Mouse (Mus musculus): Measurements from ENCODE around the gene Abat. TPM values are rescaled to one million over a fixed set of nuclear protein-coding genes. Genes with fewer than 3 reads are reported as not detected.

Gene Abat
- polyA plus RNA-seq, 1 experiment from 2014 or later: 16.2 TPM

GRCm38 (mm10) chr16:8524163-8524847 lies 11.1 kb downstream of the Abat start:
- ATAC-seq (ENCODE audit: insufficient number of reproducible peaks, insufficient read depth, low FRiP score, low read depth): peak; percentile 4; the same call in 1 of the 2 replicates
- Histone ChIP-seq H3K9ac (replicated peaks; ENCODE audit: low read depth, low read length) (no peak overlapping the region), H3K27ac (ENCODE audit: low read length) (peak overlapping the region; percentile 22; the same call in 1 of the 2 replicates), H3K4me2 (replicated peaks; ENCODE audit: low read depth, low read length) (no peak overlapping the region), H3K36me3 (ENCODE audit: control insufficient read depth, insufficient read depth, low read length) (no peaks in the 10 kb centered on the region), H3K4me3 (ENCODE audit: low read depth, low read length) (no peak overlapping the region), H3K4me1 (ENCODE audit: control insufficient read depth, insufficient read depth, low read length) (peaks cover 15% of the 10 kb centered on the region; the same call in 1 of the 2 replicates), H3K9me3 (ENCODE audit: control insufficient read depth, low read depth, low read length) (no peaks in the 10 kb centered on the region), H3K27me3 (ENCODE audit: control insufficient read depth, insufficient read depth, low read length) (no peaks in the 10 kb centered on the region)
- 55% methylated on average over 16 of the region's 16 CpGs for WGBS

DNA sequence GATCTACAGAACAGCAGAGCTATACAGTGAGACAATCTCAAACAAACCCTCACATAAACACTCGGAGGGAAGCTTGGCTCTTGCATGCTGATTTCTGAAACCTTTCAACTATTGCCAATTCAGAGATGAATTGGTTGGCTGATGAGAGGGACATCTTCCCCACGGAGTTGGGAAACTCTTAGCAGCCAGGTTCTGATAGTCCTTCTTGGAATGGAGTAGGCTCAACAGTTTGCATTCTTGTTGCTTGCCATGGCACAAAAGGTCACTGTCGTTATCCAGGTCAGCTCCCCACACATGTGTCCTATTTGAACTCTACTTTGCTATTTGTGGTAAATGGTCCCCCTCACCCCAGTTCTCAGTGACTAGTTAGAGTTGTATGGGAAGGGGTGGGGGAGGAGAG lies 12.1 kb downstream of the Abat start:
- no peaks in the 10 kb centered on the region for H3K9me3 ChIP-seq (ENCODE audit: control insufficient read depth, low read depth, low read length)
- H3K4me1 ChIP-seq (ENCODE audit: control insufficient read depth, insufficient read depth, low read length): peaks cover 15% of the 10 kb centered on the region; the same call in 1 of the 2 replicates
- 74% methylated on average over 3 of the region's 3 CpGs for WGBS
- ATAC-seq (ENCODE audit: insufficient number of reproducible peaks, insufficient read depth, low FRiP score, low read depth): no peak
- H3K27me3 ChIP-seq (ENCODE audit: control insufficient read depth, insufficient read depth, low read length): no peaks in the 10 kb centered on the region
- no peak overlapping the region for H3K4me2 ChIP-seq (replicated peaks; ENCODE audit: low read depth, low read length)
- H3K36me3 ChIP-seq (ENCODE audit: control insufficient read depth, insufficient read depth, low read length): no peaks in the 10 kb centered on the region
- H3K27ac ChIP-seq (ENCODE audit: low read length): no peak overlapping the region
- no peak overlapping the region for H3K4me3 ChIP-seq (ENCODE audit: low read depth, low read length)
- no peak overlapping the region for H3K9ac ChIP-seq (replicated peaks; ENCODE audit: low read depth, low read length)

DNA sequence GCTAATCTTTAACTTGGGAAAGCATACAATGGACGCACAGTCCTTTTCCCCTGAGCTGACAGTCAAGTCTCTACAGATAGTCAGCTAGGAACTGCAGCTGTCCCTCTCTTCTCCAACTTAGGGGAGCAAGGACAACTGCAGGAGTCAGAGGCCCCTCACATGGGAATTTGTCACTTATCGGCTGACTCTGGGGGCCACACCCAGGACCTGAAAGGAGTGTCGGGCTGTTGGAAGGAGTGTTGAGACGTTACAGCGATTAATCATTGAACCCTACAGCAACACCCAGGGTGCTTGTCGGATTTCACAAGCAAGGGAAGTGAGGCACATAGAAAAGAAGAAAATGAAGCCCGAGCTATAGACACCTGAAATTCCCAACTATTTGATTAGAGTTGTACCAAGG lies 12.6 kb downstream of the Abat start:
- Histone ChIP-seq H3K9me3 (ENCODE audit: control insufficient read depth, low read depth, low read length) (no peaks in the 10 kb centered on the region), H3K9ac (replicated peaks; ENCODE audit: low read depth, low read length) (no peak overlapping the region), H3K27ac (ENCODE audit: low read length) (no peak overlapping the region), H3K4me3 (ENCODE audit: low read depth, low read length) (no peak overlapping the region), H3K4me1 (ENCODE audit: control insufficient read depth, insufficient read depth, low read length) (peaks cover 15% of the 10 kb centered on the region; the same call in 1 of the 2 replicates), H3K36me3 (ENCODE audit: control insufficient read depth, insufficient read depth, low read length) (no peaks in the 10 kb centered on the region), H3K4me2 (replicated peaks; ENCODE audit: low read depth, low read length) (no peak overlapping the region), H3K27me3 (ENCODE audit: control insufficient read depth, insufficient read depth, low read length) (no peaks in the 10 kb centered on the region)
- ATAC-seq (ENCODE audit: insufficient number of reproducible peaks, insufficient read depth, low FRiP score, low read depth): no peak
- 55% methylated on average over 7 of the region's 7 CpGs for WGBS

DNA sequence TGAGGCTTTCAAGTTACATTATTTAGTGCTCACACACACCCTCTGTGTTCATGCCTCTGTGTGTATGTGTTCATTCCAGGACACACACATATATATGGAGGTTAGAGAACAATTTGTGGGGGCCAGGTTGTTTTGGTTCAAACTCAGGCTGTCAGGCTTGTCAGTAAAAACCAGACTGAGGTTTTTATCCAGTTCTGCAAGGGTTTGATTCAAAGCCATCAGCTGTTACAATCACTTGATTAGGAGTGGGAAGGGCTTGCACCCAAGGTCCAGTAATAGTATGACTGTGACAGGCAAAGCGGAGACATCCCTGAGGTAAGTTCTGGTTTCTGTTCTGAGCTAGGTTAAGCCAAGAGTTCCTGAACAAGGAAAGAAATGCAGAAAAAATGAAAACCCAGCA lies 16.2 kb downstream of the Abat start:
- no peak overlapping the region for H3K4me2 ChIP-seq (replicated peaks; ENCODE audit: low read depth, low read length)
- peaks cover under 1% of the 10 kb centered on the region; the same call in 1 of the 2 replicates for H3K4me1 ChIP-seq (ENCODE audit: control insufficient read depth, insufficient read depth, low read length)
- H3K9ac ChIP-seq (replicated peaks; ENCODE audit: low read depth, low read length): no peak overlapping the region
- H3K27ac ChIP-seq (ENCODE audit: low read length): no peak overlapping the region
- ATAC-seq (ENCODE audit: insufficient number of reproducible peaks, insufficient read depth, low FRiP score, low read depth): no peak
- H3K9me3 ChIP-seq (ENCODE audit: control insufficient read depth, low read depth, low read length): no peaks in the 10 kb centered on the region
- H3K27me3 ChIP-seq (ENCODE audit: control insufficient read depth, insufficient read depth, low read length): no peaks in the 10 kb centered on the region
- WGBS: 88% methylated on average over 1 of the region's 1 CpGs
- no peak overlapping the region for H3K4me3 ChIP-seq (ENCODE audit: low read depth, low read length)
- H3K36me3 ChIP-seq (ENCODE audit: control insufficient read depth, insufficient read depth, low read length): no peaks in the 10 kb centered on the region

GRCm38 (mm10) chr16:8530018-8530417 lies 16.8 kb downstream of the Abat start:
- H3K4me3 ChIP-seq (ENCODE audit: low read depth, low read length): no peak overlapping the region
- no peaks in the 10 kb centered on the region for H3K9me3 ChIP-seq (ENCODE audit: control insufficient read depth, low read depth, low read length)
- no peak for ATAC-seq (ENCODE audit: insufficient number of reproducible peaks, insufficient read depth, low FRiP score, low read depth)
- H3K27me3 ChIP-seq (ENCODE audit: control insufficient read depth, insufficient read depth, low read length): no peaks in the 10 kb centered on the region
- no peaks in the 10 kb centered on the region for H3K36me3 ChIP-seq (ENCODE audit: control insufficient read depth, insufficient read depth, low read length)
- 79% methylated on average over 14 of the region's 14 CpGs for WGBS
- H3K4me2 ChIP-seq (replicated peaks; ENCODE audit: low read depth, low read length): no peak overlapping the region
- no peaks in the 10 kb centered on the region; the same call in 1 of the 2 replicates for H3K4me1 ChIP-seq (ENCODE audit: control insufficient read depth, insufficient read depth, low read length)
- H3K9ac ChIP-seq (replicated peaks; ENCODE audit: low read depth, low read length): no peak overlapping the region
- no peak overlapping the region for H3K27ac ChIP-seq (ENCODE audit: low read length)

- Histone ChIP-seq H3K4me1 (ENCODE audit: control insufficient read depth, insufficient read depth, low read length) (no peaks in the 10 kb centered on the region), H3K4me3 (ENCODE audit: low read depth, low read length) (no peak overlapping the region), H3K36me3 (ENCODE audit: control insufficient read depth, insufficient read depth, low read length) (no peaks in the 10 kb centered on the region), H3K4me2 (replicated peaks; ENCODE audit: low read depth, low read length) (no peak overlapping the region), H3K9ac (replicated peaks; ENCODE audit: low read depth, low read length) (no peak overlapping the region), H3K27ac (ENCODE audit: low read length) (no peak overlapping the region), H3K9me3 (ENCODE audit: control insufficient read depth, low read depth, low read length) (no peaks in the 10 kb centered on the region), H3K27me3 (ENCODE audit: control insufficient read depth, insufficient read depth, low read length) (no peaks in the 10 kb centered on the region)
- WGBS: 88% methylated on average over 9 of the region's 9 CpGs
- no peak for ATAC-seq (ENCODE audit: insufficient number of reproducible peaks, insufficient read depth, low FRiP score, low read depth)
Observed at GRCm38 (mm10) chr16:8532461-8532860, 19.2 kb downstream of the Abat start.

DNA sequence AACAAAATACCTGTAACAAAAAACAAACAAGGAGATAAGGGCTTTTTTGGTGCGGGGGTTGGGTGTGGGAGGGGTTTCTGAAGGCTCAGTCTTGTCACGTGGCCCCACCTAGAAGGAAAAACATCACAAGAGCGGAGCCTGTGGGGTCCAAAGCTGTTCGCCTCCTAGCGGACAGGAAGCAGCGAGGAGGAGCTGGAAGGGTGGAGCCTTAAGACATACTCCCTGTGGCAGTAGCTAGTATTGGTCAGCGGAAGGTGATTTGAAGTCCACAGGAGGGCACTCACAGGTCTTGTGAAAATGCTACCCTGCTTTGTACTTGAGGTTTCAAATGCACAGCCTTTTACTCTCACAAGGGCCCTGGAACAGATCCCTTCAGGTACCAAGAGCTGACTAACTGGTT lies 19.7 kb downstream of the Abat start:
- no peak overlapping the region for H3K27ac ChIP-seq (ENCODE audit: low read length)
- 65% methylated on average over 7 of the region's 7 CpGs for WGBS
- no peak overlapping the region for H3K4me2 ChIP-seq (replicated peaks; ENCODE audit: low read depth, low read length)
- no peaks in the 10 kb centered on the region for H3K9me3 ChIP-seq (ENCODE audit: control insufficient read depth, low read depth, low read length)
- H3K9ac ChIP-seq (replicated peaks; ENCODE audit: low read depth, low read length): no peak overlapping the region
- no peaks in the 10 kb centered on the region for H3K4me1 ChIP-seq (ENCODE audit: control insufficient read depth, insufficient read depth, low read length)
- no peak overlapping the region for H3K4me3 ChIP-seq (ENCODE audit: low read depth, low read length)
- H3K36me3 ChIP-seq (ENCODE audit: control insufficient read depth, insufficient read depth, low read length): no peaks in the 10 kb centered on the region
- ATAC-seq (ENCODE audit: insufficient number of reproducible peaks, insufficient read depth, low FRiP score, low read depth): no peak
- H3K27me3 ChIP-seq (ENCODE audit: control insufficient read depth, insufficient read depth, low read length): no peaks in the 10 kb centered on the region

DNA sequence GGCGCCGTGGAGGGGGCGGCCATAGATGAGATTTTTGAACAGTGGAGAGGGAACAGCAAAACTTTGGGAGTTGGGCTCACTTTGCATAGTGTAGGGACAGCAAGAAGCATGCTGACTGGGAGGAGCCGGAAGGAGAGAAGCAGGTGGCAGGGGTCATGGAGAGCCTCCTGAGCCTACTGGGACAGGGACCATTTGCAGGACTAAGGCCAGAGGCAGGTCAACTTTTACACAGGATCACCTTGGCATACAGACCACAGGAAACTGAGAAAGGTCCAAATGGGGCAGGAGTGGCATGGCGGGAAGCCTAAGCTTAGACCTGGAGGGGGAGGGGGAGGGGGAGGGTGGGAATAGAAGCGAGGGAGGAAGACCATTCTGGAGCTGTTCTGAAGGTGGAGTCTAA lies 20.2 kb downstream of the Abat start:
- H3K9ac ChIP-seq (replicated peaks; ENCODE audit: low read depth, low read length): no peak overlapping the region
- H3K9me3 ChIP-seq (ENCODE audit: control insufficient read depth, low read depth, low read length): no peaks in the 10 kb centered on the region
- H3K36me3 ChIP-seq (ENCODE audit: control insufficient read depth, insufficient read depth, low read length): no peaks in the 10 kb centered on the region
- H3K4me1 ChIP-seq (ENCODE audit: control insufficient read depth, insufficient read depth, low read length): no peaks in the 10 kb centered on the region
- no peaks in the 10 kb centered on the region for H3K27me3 ChIP-seq (ENCODE audit: control insufficient read depth, insufficient read depth, low read length)
- no peak for ATAC-seq (ENCODE audit: insufficient number of reproducible peaks, insufficient read depth, low FRiP score, low read depth)
- WGBS: 87% methylated on average over 6 of the region's 6 CpGs
- no peak overlapping the region for H3K4me2 ChIP-seq (replicated peaks; ENCODE audit: low read depth, low read length)
- no peak overlapping the region for H3K27ac ChIP-seq (ENCODE audit: low read length)
- no peak overlapping the region for H3K4me3 ChIP-seq (ENCODE audit: low read depth, low read length)

Data from stomach, embryonic 14.5 days (tissue).